Mouse (Mus musculus) liver, embryonic 14.5 days (tissue): ENCODE measurements at regions not wholly inside any gene's neighbourhood (a gene's known extent, or its start where the extent isn't known, plus 50 kb on each side); places are given as distances from the start of the nearest gene placed in this dataset.
A peak's percentile ranks its signal among the peaks of the same experiment; 100 is the strongest.

ENCODE experiments used
- ATAC-seq: fragments of 200-750 bp; cut with Nextera tagmentation; 2 replicates; pipeline ENCODE4 v1.8.0; 2017; ENCODE audit warnings: moderate number of reproducible peaks, mild to moderate bottlenecking, moderate library complexity; ENCODE audit not compliant: insufficient read depth
- DNase-seq, 3 experiments: peaks; one replicate each; pipeline ENCODE4 v3.0.0-alpha.2; 2012 to 2013; ENCODE audit warnings: low read depth in 3 of 3, low spot score in 3 of 3
- H3K27ac ChIP-seq: fragments of 300-500 bp; sonication (generic); 2 replicates; pipeline ENCODE4 v1.5.1; 2014; ENCODE audit warnings: moderate library complexity, mild to moderate bottlenecking, control low read depth, inconsistent platforms
- H3K27me3 ChIP-seq: fragments of 300-500 bp; sonication (generic); 2 replicates; pipeline ENCODE4 v1.6.1; 2014; ENCODE audit warnings: mild to moderate bottlenecking, low read length, moderate library complexity; ENCODE audit not compliant: control insufficient read depth, insufficient read depth
- H3K36me3 ChIP-seq: fragments of 300-500 bp; sonication (generic); replicated peaks from 2 replicates; pipeline ENCODE4 v1.6.1; 2014; ENCODE audit warnings: low read depth; ENCODE audit not compliant: control insufficient read depth, insufficient read depth
- H3K4me1 ChIP-seq, 2 experiments: fragments of 200-500 bp in 1 of 2; fragments of 300-500 bp in 1 of 2; sonication (generic) in 1 of 2; replicated peaks; 2 replicates each; pipeline ENCODE4 v1.6.1; 2012 to 2014; ENCODE audit warnings: antibody characterized with exemption in 1 of 2, inconsistent platforms in 1 of 2, low read length in 1 of 2; ENCODE audit not compliant: control insufficient read depth in 2 of 2, insufficient read depth in 2 of 2
- H3K4me2 ChIP-seq: fragments of 300-500 bp; sonication (generic); 2 replicates; pipeline ENCODE4 v1.6.1; 2014; ENCODE audit warnings: low read depth, mild to moderate bottlenecking, control low read depth, moderate library complexity
- H3K4me3 ChIP-seq, 2 experiments: fragments of 200-500 bp in 1 of 2; fragments of 300-500 bp in 1 of 2; sonication (generic) in 1 of 2; 2 replicates each; pipeline ENCODE4 v1.5.1; 2012 to 2014; ENCODE audit warnings: low read depth in 2 of 2, low read length in 2 of 2, mild to moderate bottlenecking in 2 of 2, control low read depth in 1 of 2, inconsistent platforms in 1 of 2, moderate library complexity in 1 of 2; ENCODE audit not compliant: insufficient read depth in 1 of 2
- H3K9ac ChIP-seq: fragments of 300-500 bp; sonication (generic); replicated peaks from 2 replicates; pipeline ENCODE4 v1.6.1; 2014; ENCODE audit warnings: mild to moderate bottlenecking, control low read depth, moderate library complexity
- H3K9me3 ChIP-seq: fragments of 300-500 bp; sonication (generic); 2 replicates; pipeline ENCODE4 v1.6.1; 2016; ENCODE audit warnings: low read length, mixed read lengths; ENCODE audit not compliant: control insufficient read depth
- CTCF ChIP-seq: IDR thresholded peaks from 2 replicates; pipeline ENCODE4 v1.5.1; 2016; ENCODE audit warnings: antibody characterized with exemption, low read depth, control low read depth
- EP300 ChIP-seq: IDR thresholded peaks from 2 replicates; pipeline ENCODE4 v1.6.1; 2016; ENCODE audit warnings: antibody characterized with exemption, low read depth
- WGBS: fragments of 180-500 bp; shearing (Covaris S2); extraction: QIAGEN DNeasy Blood & Tissue Kit; methylation state at CpG from one replicate; pipeline ENCODE4 v1.1.7; 2014; ENCODE audit not compliant: insufficient replicate concordance; 5-methylcytosine and 5-hydroxymethylcytosine counted together

GRCm38 (mm10) chr17:9976866-9977421 is 307.4 kb upstream of the Pabpc6 start:
- ATAC-seq (no peak), DNase-seq (no peak)
- Histone ChIP-seq H3K4me2 (no peak overlapping the region), H3K9ac (no peak overlapping the region), H3K4me3 (no peak overlapping the region), H3K27me3 (no peaks in the 10 kb centered on the region), H3K36me3 (no peaks in the 10 kb centered on the region), H3K9me3 (no peaks in the 10 kb centered on the region), H3K4me1 (peaks cover 0 to 5% of the 10 kb centered on the region in 2 experiments; a peak in 2 of 4 replicates), H3K27ac (no peak overlapping the region)
- TF ChIP-seq EP300: no peak
- TF ChIP-seq CTCF: no peak
- 46% methylated on average over 4 of the region's 4 CpGs for WGBS

GRCm38 (mm10) chr17:9975995-9976394 is 306.5 kb upstream of the Pabpc6 start:
- H3K9ac ChIP-seq: no peak overlapping the region
- H3K27ac ChIP-seq: no peak overlapping the region
- WGBS: 50% methylated on average over 14 of the region's 14 CpGs
- H3K9me3 ChIP-seq: no peaks in the 10 kb centered on the region
- H3K27me3 ChIP-seq: no peaks in the 10 kb centered on the region
- H3K4me1 ChIP-seq: peaks cover 0 to 5% of the 10 kb centered on the region in 2 experiments; a peak in 2 of 4 replicates
- ATAC-seq (no peak), DNase-seq (no peak)
- H3K4me2 ChIP-seq: no peak overlapping the region
- no peak overlapping the region for H3K4me3 ChIP-seq
- TF ChIP-seq CTCF (no peak), EP300 (no peak)
- no peaks in the 10 kb centered on the region for H3K36me3 ChIP-seq

- Histone ChIP-seq H3K9ac (no peak overlapping the region), H3K4me2 (no peak overlapping the region), H3K27ac (no peak overlapping the region), H3K9me3 (no peaks in the 10 kb centered on the region), H3K4me1 (peaks cover 0 to 5% of the 10 kb centered on the region in 2 experiments; a peak in 2 of 4 replicates), H3K36me3 (no peaks in the 10 kb centered on the region), H3K4me3 (no peak overlapping the region), H3K27me3 (no peaks in the 10 kb centered on the region)
- no peak for ATAC-seq
- TF ChIP-seq CTCF: no peak
- no peak for DNase-seq
- WGBS: 44% methylated on average over 1 of the region's 1 CpGs
These were observed 305.6 kb upstream of the Pabpc6 start for GRCm38 (mm10) chr17:9975153-9975552.

GRCm38 (mm10) chr17:9967988-9968387 is 298.5 kb upstream of the Pabpc6 start:
- no peak overlapping the region for H3K4me3 ChIP-seq
- no peak overlapping the region for H3K4me2 ChIP-seq
- H3K27ac ChIP-seq: no peak overlapping the region
- H3K36me3 ChIP-seq: no peaks in the 10 kb centered on the region
- H3K9ac ChIP-seq: no peak overlapping the region
- H3K4me1 ChIP-seq: peaks cover 0 to 5% of the 10 kb centered on the region in 2 experiments; a peak in 2 of 4 replicates
- H3K27me3 ChIP-seq: no peaks in the 10 kb centered on the region
- H3K9me3 ChIP-seq: no peaks in the 10 kb centered on the region
- WGBS: 10% methylated on average over 7 of the region's 7 CpGs
- DNase-seq: peak in 1 of 3 experiments; percentile 7
- no peak for TF ChIP-seq EP300
- no peak for TF ChIP-seq CTCF
- peak; percentile 37; the same call in 1 of the 2 replicates for ATAC-seq

- H3K4me1 ChIP-seq: peaks cover 0 to 4% of the 10 kb centered on the region in 2 experiments; a peak in 2 of 4 replicates
- no peak overlapping the region for H3K9ac ChIP-seq
- H3K36me3 ChIP-seq: no peaks in the 10 kb centered on the region
- H3K4me3 ChIP-seq: no peak overlapping the region
- H3K4me2 ChIP-seq: no peak overlapping the region
- H3K9me3 ChIP-seq: no peaks in the 10 kb centered on the region
- TF ChIP-seq EP300 (no peak), CTCF (no peak)
- no peaks in the 10 kb centered on the region for H3K27me3 ChIP-seq
- no peak overlapping the region for H3K27ac ChIP-seq
- DNase-seq (no peak), ATAC-seq (no peak)
- WGBS: 52% methylated on average over 10 of the region's 10 CpGs
These were observed 293.4 kb upstream of the Pabpc6 start for GRCm38 (mm10) chr17:9962893-9963436.
